Mouse (Mus musculus) heart, adult 11 months (tissue): Measurements from ENCODE around the gene Tmem258.

ENCODE experiments used
- DNase-seq: peaks from one replicate; pipeline ENCODE4 v3.0.0; 2022

The Tmem258 gene

GRCm38 (mm10) chr19:10185876-10186275, 17.9 kb upstream of the Tmem258 start:
- no peak for DNase-seq

- peak; percentile 75 for DNase-seq
Measured at GRCm38 (mm10) chr19:10186569-10186968, 17.2 kb upstream of the Tmem258 start.

DNA sequence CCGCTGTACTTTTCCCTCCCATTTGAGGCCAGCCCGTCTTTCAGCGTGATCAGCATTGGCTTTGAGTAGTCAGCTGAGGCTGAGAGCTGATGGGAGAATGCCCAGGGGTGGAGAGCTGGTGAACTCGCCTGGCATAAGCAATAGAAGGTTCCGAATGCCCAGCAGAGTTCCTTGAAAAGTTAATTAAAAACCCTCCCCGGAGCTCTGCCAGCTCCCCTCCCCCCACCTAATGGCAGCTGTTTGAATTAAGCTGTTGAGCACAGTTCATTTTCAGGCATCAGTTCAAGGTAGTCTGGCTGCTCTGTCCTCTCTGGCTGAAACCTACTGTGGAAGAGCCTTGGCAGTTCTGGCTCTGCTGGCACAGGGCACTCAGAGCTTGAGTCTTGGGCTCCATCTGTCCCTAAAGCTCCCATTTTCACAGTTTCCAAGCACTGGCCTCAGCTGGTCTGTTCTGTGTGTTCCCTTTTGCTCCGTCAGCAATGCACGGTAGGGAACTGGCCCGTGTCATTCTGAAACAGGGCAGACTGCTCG, 15.5 kb upstream of the Tmem258 start:
- DNase-seq = peak; percentile 93

GRCm38 (mm10) chr19:10189022-10189421, 14.8 kb upstream of the Tmem258 start:
- peak; percentile 85 for DNase-seq

GRCm38 (mm10) chr19:10189940-10190339, 13.9 kb upstream of the Tmem258 start:
- DNase-seq = no peak

DNA sequence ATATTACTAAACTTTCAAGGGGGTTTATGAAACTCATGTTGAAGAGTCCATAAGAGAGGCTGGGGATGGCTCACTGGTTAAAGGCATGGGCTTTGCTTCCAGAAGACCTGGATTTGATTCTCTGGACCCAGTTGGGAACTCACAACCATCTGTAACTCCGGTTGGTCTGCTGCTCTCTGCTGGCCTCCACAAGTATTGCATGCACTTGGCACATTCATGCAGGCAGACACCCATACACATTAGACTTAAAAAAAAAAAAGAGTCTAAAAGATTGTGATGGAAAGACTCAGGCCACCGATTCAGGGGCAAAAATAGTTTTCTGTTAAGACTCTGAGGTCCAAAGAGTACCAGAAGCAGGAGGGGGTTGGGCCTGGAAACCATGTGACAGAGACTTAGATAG, 13.0 kb upstream of the Tmem258 start:
- peak; percentile 96 for DNase-seq

GRCm38 (mm10) chr19:10191326-10191725, 12.5 kb upstream of the Tmem258 start:
- peak; percentile 97 for DNase-seq

DNA sequence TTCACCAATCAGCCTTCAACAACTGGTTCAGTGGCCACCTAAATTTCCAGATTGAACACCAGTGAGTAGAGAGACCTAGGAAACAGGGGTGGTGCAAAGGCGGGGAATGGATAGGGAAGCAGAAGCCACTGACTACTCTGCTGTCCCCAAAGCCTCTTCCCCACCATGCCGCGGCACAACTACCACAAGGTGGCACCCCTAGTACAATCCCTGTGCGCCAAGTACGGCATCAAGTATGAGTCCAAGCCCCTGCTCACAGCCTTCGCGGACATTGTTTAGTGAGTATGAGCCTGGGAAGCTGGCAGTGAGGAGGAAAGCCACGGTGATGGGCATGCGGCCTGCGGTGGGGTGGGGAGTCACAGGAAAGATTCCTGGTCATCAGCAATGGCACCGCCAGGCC, 9.5 kb upstream of the Tmem258 start:
- DNase-seq = no peak

DNA sequence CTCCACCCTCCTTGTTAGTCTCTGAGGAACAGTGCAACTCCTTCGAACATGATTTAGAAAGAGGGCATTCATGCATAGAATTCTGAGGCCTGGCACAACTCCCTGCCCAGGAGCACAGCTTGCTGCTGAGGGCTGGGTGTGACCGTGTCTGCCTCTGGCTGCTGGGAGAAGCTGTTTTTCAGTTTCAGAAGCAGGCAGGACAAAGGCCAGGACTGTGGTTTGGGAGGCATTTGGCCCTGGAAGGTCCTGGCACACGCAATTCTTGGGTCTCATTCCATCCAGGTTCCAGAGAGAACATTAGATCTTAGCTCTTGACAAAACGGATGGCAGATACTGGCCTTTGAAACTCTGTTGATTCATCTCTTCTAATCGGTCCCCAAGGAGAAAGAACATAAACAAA, 8.6 kb upstream of the Tmem258 start:
- DNase-seq = no peak

GRCm38 (mm10) chr19:10197130-10197529, 6.7 kb upstream of the Tmem258 start:
- DNase-seq = no peak

DNA sequence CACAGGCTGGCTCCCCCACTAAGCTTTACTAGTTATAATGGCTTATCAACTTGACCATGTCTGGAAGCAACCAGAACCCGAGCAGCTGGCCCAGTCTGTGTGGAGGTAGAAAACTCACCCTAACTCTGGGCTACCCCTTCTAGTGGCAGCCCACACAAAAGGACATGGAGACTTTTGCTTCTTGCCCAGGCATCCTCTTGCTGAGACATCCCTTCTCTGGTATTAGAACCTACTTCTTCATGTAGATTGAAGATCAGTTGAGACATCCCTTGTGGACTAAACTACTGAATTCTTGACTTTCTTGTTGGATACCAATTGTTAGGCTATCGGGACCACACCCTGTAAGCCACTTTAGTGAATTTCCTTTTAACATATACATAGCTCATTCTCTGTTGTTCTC, 5.5 kb upstream of the Tmem258 start:
- DNase-seq = no peak

DNA sequence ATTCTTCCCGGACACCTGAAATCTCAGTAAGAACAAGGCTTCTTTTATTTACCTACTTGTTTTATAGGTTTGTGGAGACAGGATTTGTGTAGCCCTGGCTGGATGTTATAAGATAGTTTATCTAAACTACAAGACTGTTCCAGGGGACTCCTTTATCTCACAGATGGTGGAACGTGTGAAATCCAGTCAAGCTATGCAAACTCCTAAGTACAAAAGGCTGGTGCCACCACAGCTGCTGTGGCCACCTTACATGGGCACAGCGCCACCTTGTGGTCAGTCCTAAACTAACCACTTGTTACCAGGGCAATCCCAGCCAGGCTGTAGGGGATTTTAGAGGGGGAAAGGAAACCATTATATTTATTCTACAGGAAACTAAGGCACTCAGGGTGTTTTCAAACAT, 5.1 kb upstream of the Tmem258 start:
- DNase-seq = peak; percentile 96

GRCm38 (mm10) chr19:10203146-10203847, 517 bp upstream of the Tmem258 start:
- no peak for DNase-seq

DNA sequence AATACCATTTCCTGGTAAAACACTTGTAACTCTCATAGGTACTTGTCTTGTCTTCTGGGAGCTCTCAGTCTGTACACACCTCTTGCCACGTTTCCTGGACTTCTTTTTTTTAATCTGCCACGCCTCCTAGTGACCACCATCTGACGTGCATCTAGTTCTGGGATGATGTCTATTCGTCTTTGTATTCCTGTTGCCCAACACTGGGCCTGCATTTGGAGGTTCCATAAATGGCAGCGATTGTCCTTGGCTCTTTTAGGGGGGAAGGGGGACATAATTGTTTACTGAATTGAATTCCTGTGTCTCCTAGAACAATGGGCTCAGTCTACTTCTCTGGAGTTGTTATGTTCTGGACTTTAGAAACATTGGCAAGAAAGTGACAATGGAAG, 795 bp downstream of the Tmem258 start:
- peak; percentile 95 for DNase-seq

DNA sequence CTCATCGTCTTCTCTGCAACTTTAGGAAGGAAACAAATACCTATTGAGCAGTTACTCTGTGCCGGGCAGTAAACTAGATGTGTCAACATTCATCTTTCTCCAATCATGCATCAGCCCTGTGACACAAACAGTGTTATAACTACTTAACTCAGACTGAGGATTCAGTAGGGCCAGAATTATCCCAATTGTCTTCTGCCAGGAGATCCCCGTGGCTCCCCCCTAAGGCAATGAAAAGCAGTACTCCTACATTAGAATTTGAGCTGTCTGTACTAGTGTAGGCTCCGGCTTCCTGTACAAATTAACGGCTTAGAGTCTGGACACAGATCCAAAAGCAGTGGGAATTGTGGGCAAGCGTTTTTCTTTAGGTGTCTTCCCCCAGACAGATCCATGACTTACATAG, 1.2 kb downstream of the Tmem258 start:
- DNase-seq = no peak

GRCm38 (mm10) chr19:10208851-10209250, 5.0 kb downstream of the Tmem258 start:
- DNase-seq = peak; percentile 97

GRCm38 (mm10) chr19:10210885-10211284, 7.1 kb downstream of the Tmem258 start:
- DNase-seq = no peak

- DNase-seq = peak; percentile 98
Measured at GRCm38 (mm10) chr19:10213796-10214471, 10.1 kb downstream of the Tmem258 start.

- DNase-seq = no peak
Measured at GRCm38 (mm10) chr19:10216101-10216500, 12.3 kb downstream of the Tmem258 start.

GRCm38 (mm10) chr19:10219108-10219507, 15.3 kb downstream of the Tmem258 start:
- no peak for DNase-seq

DNA sequence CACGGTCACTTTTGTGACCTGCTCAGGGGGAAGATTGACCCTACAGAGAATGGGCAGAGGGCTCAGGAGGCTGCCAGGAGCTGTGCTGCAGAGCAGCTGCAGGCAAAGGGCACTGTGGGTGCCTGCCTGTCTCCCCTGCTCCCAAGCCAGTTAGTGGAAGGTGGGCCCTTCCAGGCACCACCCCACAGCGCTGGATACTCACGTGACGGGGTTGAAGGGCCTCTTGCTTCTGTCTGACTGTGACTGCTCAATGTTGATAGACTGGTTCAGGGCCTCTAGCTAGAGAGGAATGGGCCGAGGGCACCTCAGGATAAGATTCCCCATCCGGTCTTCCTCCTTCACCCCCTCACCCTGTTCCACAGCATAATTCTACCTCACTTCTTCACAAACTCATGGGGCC, 15.8 kb downstream of the Tmem258 start:
- DNase-seq = no peak

- DNase-seq = no peak
Measured at GRCm38 (mm10) chr19:10221585-10221984, 17.8 kb downstream of the Tmem258 start.

DNA sequence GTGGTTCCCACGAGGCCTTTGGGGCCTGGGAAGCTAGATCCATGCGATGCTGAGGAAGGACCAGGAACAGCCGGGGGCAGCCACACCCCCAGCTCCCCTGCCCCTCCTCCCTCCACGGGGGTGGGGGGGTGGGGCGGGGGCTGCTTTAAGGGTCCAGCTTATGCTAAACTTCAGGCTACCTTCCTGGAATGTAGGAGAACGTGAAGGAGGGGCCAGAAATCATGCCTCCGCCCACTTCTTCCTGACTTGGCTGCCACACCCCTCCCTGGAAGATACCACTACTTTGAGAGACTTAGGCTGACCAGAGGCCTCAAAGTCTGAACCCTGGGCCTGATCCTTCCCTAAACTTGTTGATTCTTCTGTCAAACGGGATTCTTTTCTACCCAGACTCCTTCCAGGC, 18.8 kb downstream of the Tmem258 start:
- DNase-seq = no peak

- no peak for DNase-seq
Measured at GRCm38 (mm10) chr19:10223561-10223960, 19.7 kb downstream of the Tmem258 start.
